Mouse (Mus musculus) bone marrow, adult 2 months (tissue): ENCODE data around the gene Mrpl51.

Experiments
- CTCF ChIP-seq: fragments of 200-500 bp; IDR thresholded peaks from 2 replicates; pipeline ENCODE4 v1.5.1; 2011; ENCODE audit warnings: low read length, control low read depth; ENCODE audit not compliant: control insufficient read depth, insufficient read depth
- POLR2A ChIP-seq: fragments of 200-500 bp; IDR thresholded peaks from 2 replicates; pipeline ENCODE4 v1.6.1; 2011; ENCODE audit warnings: low read depth, mild to moderate bottlenecking, control low read depth, low read length, borderline replicate concordance; ENCODE audit not compliant: control insufficient read depth

GRCm38 (mm10) chr6:125218963-125219362 is 27.4 kb downstream of the Mrpl51 start:
- TF ChIP-seq POLR2A (no peak), CTCF (peak; percentile 45; the same call in 1 of the 2 replicates)
